Mouse (Mus musculus): ENCODE results near the gene Sap30bp.

Sap30bp gene

DNA sequence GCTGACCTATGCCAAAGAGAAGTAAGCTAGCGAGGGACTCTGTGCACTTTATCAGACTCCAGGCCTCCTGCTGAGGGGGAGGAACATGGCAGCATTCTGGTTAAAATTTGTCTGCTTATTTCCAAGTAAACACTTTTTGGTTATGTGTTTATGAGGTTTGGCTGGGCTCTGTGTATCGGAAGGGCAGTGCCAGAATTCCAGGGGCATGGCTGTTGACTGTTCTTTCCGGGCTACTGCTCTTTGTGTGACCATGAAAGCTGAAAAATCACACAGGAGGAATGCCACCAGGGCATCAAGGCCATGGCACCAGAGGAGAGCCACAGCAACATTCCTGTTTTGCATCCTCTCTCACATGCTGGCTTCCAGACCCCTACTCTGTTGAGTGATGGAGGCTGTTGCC, 27.0 kb upstream of the Sap30bp start:
- DNase-seq, result no peak

DNA sequence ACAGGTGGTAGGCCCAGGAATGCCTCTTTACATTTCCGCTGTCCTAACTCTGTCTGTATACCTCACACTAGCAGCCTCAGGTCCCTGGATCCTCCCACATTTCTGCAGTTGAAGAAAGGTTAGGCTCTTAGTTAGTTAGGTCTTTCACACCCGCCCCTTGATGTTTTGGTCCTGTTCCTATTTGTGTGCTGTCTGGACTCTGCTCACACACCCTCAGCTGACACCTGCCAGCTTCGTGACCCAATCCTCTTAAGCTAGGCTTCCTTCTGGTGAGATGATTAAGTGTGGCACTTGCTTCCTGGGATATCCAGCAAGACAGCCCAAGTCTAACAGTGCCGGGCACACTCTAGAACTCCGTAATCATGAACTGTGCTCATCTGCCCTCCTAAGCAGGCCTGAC, 26.6 kb upstream of the Sap30bp start:
- no peak for DNase-seq

DNA sequence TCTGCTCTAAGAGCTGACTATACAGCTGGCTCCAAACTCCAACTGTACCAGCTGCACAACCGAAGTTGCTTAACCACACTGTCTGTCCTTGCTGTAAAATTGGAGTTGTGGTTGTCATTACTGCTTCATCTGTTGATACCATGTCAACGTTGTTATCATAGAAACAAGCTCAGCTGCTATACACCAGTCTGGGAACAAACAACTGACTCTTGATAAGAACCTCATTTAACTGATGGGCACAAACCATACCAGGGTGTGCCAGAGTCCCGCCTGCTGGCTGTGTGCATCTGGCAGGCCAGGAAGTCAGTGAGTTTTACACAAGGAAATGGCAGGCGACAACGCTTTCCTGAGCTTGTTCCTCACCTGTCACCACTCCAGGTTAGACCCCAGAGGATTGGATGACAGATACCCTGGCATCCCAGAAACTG, 21.9 kb upstream of the Sap30bp start:
- DNase-seq, result no peak

DNA sequence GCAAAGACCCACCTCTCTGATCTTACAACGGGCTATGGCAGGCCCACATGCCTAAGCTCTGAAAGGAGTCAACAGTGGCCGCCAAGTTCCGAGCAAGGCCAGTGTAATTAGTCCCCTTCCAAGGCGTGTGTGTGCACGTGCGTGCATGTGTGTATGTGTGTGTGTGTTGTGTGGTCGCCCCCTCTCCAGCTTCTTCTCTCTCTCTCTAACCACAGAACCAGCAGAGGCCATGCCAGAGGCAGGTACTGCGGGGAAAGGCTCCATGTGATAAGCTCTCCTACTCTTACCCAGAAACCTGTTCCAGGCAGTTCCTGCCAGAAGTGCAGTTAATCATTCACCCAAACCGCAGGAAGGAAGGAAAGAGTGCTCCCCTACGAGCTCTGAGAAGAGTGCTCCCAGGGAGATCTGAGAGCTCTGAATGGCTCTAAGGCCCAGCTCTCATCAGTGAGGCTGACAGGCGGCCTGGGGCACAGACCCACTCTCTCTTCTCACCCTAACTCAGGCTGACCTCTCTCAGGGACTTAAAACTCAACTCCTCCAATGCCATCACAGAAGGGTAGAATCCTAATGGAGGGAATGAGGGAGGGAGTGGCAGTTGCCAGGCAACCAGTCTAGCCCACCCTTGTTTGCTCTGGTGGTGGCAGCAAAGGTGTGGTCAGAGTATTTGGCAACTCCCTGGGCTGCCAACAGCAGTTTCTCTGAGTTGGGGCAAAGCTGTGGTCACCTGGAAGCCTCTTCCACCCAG, 21.3 kb upstream of the Sap30bp start, which contains the start of gene Smim6:
TSS of gene Smim6 (plus strand) at position 386 of the 745 bp plus-strand sequence.
- DNase-seq, result no peak

DNA sequence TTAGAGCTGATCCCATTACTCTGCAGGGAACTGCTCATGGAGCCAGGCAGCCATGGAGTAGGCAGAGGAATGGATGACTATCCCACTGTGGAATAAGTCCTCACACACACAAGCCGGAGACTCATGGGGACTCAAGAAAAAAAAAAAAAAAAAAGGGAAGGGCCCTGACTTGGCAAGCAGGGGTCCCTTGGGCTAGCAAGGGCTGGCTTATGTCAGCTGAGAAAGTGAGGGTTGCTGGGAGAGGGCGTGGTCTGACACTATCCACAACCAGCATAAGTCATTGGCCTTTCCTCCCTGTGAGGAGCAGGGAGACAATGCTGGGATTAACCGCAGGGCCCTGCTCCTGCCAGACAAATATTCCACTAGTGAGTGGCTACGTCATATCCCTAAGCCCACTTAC, 16.5 kb upstream of the Sap30bp start:
- DNase-seq, result no peak

DNA sequence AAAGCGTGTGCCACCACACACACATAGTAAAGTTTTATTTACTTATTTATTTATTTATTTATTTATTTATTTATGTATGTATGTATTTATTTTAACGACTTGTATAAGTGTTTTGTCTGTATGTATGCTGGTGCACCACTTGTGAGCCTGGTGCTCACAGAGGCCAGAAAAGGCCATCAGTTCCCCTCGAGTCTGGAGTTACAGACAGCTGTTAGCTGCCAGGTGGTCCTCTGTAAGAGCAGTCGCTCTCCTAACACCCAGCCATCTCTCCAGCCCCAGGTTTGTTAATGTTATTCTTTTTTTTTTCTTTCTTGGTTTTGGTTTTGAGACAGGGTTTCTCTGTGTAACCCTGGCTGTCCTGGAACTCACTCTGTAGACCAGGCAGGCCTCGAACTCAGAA, 14.4 kb upstream of the Sap30bp start:
- no peak for DNase-seq

DNA sequence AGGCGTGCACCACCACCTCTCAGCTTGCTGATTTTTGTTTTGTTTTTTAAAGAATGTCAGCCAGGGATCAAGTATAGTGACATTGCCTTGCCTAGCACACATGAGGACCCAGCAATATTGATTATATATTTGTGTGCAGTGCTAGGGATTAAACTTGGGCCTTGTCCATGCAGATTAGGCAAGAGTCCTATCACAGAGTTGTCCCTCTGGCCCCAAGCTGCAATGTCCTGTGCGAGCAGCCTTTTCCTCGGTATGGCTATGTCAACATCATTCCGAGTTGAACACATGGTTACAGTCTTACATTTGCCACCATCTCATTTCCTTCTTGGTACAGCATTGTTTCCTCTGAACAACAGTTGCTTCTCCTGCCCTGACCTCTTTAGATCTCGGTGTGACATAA, 14.0 kb upstream of the Sap30bp start:
- no peak for DNase-seq

DNA sequence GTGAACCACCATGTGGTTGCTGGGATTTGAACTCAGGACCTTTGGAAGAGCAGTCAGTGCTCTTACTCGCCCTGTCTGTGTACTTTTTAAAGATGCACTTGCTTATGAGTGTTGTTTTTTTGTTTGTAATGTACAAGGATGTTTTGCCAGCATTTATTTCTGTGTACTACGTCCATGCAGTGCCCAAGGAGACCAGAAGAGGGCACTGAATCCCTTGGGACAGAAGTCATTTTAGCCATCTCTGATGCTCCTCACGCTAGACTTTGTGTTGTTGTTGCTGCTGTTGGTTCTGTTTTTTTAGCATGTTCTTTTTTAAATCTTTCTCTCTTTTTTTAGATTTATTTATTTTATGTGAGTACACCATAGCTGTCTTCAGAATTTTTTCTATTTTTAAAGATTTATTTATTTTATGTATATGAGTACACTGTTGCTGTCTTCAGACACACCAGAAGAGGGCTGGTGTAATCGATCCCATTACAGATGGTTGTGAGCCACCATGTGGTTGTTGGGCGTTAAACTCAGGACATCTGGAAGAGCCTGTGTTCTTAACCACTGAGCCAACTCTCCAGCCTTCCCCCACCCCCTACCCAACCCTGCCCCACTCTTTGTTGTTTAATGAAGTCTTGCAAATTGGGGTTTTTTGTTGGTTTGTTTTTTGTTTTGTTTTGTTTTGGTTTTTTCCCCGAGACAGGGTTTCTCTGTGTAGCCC, 12.8 kb upstream of the Sap30bp start:
- peak; percentile 77 to 81 for DNase-seq

DNA sequence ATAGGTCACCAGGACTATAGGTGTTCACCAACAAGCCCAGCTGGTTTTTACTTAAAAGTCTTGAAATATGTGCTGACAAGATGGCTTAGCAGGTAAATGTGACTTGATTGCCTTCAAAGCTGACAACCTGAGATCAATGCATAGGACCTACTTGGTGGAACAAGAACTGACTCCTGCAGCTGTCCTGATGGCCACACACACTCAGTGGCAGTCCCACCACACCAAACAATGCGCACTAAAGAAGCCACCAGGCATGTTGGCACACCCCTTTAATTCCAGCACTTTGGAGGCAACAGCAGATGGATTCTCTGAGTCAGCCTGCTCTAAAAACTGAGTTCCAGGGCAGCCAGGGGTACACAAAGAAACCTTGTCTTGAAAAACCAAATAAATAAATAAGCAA, 11.1 kb upstream of the Sap30bp start:
- no peak for DNase-seq

DNA sequence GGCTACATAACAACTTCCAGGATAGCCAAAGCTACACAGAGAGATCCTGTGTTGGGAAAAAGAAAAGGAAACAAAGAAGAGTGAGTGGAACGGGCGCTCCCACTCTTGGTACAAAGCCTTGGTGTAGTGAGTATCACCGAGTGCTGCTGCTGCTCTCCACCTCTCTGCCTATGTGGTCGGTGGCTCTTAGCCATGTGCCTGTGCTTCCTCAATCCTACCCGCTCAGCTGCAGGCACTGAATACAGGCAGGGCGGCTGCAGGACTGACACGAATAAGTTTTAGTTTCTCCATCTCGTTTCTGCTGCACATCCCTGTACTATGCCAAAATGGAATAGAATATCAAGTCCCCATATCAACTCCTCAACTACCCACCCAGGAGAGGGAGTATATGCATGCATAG, 4.1 kb upstream of the Sap30bp start:
- peak; percentile 50 to 59 for DNase-seq

DNA sequence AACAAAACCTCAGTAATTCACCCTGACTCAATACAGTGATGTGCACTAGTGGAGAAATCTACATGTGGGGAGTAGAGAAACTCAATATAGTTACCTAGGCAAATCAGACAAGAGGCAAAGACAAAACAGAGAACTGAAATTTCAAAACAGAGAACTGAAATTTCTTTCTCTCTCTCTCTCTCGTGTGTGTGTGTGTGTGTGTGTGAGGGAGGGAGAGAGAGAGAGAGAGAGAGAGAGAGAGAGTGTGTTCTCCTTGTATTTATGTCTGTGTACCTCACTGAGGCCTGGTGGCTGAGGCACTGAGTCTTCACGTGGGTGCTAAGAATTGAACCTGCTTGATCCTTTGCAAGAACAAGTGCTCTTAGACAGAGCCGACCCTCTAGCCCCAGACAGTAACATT, 3.3 kb upstream of the Sap30bp start:
- DNase-seq, result peak; percentile 54 to 58

DNA sequence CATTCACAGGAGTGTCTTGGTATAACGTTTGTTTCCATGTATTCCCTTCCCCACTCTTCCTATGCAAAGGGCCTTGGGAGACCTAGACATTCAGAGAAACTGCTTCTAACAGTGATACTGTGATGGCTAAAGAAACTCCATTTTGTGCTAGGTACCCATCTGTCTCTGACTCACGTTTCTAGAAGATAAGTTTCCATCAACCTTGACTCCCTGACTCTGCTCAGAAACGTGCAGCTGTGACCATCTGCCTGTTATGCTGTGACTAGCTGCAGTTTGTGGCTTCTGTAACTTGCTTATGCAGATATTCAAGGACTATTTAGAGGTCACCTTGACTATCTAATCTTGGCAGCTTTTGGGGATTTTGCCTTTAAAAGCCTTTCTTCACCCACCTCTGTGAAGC, 1.8 kb upstream of the Sap30bp start:
- DNase-seq, result no peak

DNA sequence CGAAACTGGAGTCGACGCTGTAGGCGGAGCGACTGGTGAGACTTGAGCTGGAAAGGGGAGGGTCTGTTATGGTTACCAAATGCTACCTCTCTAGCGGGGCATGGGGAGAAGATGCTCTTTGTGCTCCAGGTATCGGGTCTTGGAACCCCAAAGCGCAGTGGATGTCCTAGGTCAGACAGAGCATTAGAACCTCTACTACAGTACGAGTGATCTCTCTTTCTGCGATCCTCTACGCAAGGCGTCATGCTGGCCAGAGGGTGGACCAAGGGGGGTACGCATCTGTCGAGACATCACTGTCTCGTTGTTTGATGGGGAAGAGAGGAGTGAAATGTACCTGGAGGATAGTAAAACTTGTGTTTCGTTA, 647 bp downstream of the Sap30bp start:
- DNase-seq, result no peak

DNA sequence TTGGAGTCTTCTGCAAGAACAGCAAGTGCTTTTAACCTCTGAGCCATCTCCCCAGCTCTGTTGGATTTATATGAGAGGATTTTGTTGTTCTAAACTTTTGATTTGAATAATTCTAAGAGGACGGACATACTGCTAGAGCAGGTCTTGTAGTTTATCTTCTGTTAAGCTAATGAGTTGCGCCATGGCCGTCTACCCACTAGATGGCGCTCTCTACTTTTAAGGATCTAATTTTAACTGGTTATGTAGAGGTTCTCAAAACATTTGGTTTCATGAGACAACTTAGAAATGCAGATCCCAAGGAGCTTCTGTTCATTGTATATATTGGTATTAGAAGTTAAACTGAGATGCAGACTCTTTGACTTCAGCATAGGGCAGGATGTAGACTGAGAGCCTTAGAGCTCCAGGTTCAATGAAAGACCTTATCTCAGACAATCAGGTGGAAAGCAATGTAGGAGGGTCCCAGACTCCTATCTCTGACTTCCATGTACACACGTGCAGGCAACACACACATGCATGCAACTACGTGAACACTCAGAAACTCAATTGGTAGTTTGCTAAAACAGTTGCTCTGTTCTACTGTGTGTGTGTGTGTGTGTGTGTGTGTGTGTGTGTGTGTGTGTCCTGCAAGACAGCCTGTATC, 6.7 kb downstream of the Sap30bp start:
- peak; percentile 77 to 81 for DNase-seq

DNA sequence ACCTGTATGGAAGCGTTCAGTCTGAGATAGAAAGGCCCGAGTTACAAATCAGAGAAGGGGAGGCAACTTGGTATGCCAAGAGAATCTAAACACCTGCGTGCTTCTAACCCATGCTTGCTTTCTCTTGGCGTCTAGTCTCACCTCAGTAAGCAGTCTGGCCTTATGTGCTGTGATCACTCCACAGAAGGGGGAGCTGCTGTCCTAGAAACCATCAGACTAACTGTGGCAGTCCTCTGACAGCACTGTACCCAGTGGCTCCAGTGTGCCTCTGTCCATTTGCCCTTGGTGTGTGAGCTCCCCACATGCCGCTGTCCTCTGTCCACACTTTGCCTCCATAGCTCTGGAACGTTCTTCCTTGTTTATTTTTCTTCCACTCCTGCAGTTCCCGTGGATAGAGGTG, 8.9 kb downstream of the Sap30bp start:
- DNase-seq, result no peak

DNA sequence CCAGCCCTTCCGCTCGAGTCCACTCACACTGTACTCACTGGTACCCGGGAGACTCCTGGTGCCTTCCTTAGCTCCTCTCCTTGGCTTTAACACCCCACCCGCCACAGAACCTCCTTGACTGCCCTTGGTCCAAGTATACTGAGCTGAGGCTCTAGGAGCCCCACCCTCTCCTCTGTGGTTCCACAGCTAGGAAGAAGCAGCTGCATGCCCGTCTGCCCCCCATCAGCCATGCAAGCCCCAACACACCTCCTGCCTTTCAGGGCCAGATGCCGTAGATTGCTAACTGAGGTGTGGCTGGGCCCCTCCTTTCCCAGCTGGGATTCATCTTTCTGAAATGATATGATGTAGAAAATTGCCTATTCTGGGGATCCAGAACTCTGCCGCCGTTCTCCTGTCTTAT, 12.2 kb downstream of the Sap30bp start:
- DNase-seq, result no peak

DNA sequence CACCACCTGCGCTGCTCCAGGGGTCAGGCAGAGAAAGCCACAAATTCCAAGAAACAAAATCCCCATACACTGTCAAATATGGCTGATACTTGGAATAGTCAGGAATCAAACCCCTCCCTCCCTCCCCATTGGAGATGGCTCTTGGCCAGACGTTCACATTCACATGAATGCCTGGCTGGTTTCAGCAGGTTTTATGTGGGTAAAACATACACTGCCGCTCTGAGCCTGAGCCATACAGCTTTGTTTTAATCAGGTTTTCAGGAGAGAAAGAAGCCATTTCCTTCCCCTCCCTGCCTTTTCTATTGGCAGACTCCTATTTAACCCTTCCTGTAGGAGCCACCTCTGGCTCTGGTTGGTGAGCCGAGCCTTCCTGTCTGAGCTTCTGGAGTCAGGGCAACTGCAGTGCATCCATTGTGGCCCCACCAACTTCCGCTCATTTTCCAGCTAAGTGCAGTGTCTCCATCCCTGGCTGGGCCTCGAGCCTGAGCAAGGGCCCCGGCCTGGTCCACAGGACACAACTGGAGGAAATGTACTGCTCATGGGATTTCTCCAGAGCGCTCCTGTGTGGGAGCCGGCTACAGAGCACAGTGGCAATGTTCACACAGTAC, 13.2 kb downstream of the Sap30bp start:
- no peak for DNase-seq

DNA sequence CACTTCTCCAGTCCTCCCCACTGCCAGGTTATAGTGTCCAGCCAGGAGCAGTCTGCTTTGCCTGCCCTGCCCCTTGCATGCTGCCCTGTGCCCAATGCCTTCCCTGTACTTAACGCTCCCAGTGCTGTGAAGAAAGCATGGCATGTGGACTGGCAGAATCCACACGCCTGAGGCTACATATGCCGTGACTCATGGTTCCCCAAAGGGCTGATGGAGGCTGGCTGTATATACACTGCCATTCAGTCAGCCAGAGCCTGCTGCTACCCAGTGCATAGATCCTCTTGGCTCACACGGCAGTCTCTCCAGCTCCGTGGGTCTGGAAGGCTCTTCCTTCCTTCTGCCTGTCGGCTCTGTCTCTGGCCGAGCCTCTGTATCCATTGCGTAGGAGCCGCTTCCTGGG, 15.2 kb downstream of the Sap30bp start:
- DNase-seq, result no peak

DNA sequence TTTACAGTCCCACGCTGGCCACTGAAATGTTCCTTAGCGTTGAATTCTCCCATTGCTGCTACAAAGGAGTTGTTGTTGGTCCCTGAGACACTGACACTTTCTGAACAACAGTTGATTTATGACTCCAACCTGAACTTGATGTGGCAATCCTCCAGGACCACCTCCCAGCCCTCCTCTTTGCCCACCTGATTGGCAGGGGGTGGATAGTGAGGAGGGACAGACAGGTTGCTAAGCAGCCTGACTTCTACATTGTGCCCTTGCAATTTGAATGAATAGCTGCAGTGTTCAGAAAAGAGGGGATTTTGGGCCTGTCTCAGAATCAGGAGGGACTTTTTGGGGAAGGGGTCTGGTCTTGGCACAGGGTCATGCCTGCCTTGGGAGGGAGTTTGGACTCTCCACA, 17.6 kb downstream of the Sap30bp start:
- no peak for DNase-seq

DNA sequence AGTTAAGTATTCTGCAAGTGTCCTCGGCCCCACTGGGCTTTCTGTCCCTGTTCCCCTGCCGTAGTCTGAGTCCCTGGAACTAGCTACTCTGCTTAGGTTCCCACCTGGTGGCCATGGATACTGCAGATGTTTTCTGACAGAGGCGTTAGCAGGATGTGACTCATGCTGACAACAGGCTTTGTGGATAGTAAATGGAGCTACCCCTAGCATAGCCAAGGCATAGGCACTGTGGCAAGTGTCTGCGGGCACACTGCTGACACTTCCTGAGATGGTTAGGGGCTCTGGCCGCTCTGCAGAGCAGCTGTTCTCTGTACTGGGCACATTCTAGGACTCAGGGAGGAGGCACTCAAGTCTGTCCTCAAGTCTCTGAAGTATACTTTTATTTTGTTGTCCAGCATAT, 21.6 kb downstream of the Sap30bp start:
- DNase-seq, result no peak

DNA sequence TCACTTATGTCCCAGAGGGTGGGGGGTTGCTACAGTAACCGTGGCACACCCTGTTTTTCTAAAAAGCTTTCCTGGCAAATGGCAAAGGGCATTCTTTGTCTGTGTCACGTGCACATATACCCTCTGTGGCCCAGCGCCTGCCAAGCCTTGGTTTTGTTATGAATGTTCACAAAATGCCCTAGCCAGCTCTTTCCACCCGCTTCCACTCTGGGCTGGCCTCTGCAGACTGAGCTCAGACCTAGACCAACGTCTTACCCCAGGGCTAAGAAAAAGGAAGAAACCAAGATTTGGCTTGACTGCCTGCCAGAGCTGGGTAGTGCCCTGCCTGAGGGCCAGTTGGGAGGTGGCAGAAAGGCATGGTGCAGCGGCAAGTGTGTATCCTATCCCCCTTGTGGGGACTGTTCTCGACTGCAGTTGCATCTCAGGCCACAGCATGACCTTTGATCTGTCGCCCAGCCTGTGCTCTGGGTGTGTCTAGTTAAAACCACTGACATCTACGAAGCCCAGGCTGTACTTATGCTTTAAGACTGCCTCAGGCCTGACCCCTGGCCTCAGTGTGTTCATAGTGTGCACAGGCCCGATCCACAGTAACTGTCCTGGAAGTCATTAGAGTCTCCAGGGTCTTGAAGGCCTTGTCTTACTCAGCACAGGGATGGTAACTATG, 22.2 kb downstream of the Sap30bp start:
- DNase-seq, result no peak

DNA sequence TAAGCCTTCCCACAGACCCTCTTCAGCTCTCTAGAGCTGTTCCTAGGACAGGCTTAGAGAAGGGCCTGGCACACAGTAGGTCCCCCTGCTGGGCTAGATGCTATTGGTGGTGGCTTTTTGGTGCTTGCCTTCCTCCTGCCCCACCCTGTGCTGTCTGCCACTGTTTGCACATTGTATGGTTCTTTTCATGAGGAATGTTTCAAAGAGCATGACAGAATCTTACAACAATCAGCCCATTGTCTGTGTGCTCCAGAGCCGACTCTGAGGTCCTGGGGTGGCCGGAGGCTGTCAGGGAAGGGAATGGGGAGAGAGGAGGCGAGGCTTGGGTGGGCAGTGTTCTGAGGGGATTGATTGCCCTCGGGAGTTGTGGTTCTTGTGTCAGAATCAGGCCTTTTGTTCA, 23.4 kb downstream of the Sap30bp start:
- no peak for DNase-seq

DNA sequence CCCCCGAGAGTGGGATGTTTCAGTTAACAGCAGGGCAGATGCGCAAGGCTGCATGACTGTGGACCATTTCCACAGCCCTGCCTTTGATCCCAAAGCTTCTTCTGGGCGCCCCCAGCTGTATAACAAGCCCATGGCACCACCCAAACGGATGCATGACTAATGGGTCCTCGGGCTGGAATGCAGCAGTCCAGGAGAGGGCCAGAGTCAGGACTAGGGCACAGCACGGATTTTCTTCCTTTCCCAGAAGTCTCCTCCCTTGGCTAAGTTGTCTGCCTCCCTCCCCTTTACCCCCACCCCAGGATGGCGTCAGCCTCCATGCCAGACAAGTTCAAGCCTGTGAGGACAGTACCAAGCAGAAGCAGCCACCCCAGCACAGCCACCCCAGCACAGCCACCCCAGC, 24.9 kb downstream of the Sap30bp start:
- DNase-seq, result no peak

Measured in B cell, adult 2 months (primary cell).